ENCODE assay signal across 15 mouse cellular contexts in the genomic region with DNA sequence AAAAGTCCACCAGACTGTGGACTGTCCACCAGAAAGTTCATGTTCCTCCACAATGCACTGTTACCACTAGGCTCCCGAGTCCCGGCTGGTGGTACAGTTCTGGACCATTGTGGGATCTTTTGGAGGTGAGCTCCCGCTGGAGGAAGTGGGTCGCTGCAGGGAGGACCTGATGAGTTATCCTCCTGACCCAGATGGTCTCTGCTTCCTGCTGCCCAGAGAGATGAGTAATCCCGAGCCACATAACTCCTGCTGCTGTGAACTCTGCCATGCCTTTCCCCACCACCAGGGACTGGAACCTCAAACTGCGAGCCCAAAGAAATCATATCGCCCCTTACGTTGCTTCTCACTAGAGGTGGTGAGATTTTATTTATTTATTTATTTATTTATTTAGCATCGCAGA. TPM values are rescaled to one million over a fixed set of nuclear protein-coding genes. Genes with fewer than 3 reads are reported as not detected.
DNase-seq lines count a peak whose midpoint lies in the region; ATAC-seq and TF ChIP-seq lines count a peak whose summit lies in the region.
"Had no signal": no experiment of that assay in that cellular context is flagged by ENCODE, and none has a peak within 500 bp of the region (broad histone marks: within the 10 kb centered on the region; RNA-seq: fewer than 3 reads in every experiment).

No protein-coding gene starts in this region.

- H3K4me1 ChIP-seq in heart, adult 2 months (ENCODE audit: control insufficient read depth, insufficient read depth, low read length): peaks cover 4% of the 10 kb centered on the region; the same call in 1 of the 2 replicates
- peaks cover 8% of the 10 kb centered on the region for H3K4me1 ChIP-seq in lung, embryonic 14.5 days (ENCODE audit: insufficient read depth)

- no peaks in the 10 kb centered on the region for H3K9me3 ChIP-seq in lung, embryonic 14.5 days (ENCODE audit: low read depth, low read length)
- H3K9me3 ChIP-seq: heart, embryonic 10.5 days; lung, embryonic 15.5 days had no signal

- no peak overlapping the region for H3K9ac ChIP-seq in heart, adult 2 months (ENCODE audit: low read depth, low read length)
- H3K9ac ChIP-seq in lung, embryonic 14.5 days: no peak overlapping the region
- H3K9ac ChIP-seq: lung, embryonic 15.5 days had no signal

- no peak for TF ChIP-seq EP300 in heart, adult 2 months (IDR thresholded peaks at IDR 0.05; ENCODE audit: insufficient read depth, low read depth, low read length)

- no peak overlapping the region for H3K27ac ChIP-seq in heart, adult 2 months
- no peak overlapping the region for H3K27ac ChIP-seq in lung, embryonic 14.5 days (ENCODE audit: low read depth)
- H3K27ac ChIP-seq: heart, embryonic 10.5 days; lung, embryonic 15.5 days had no signal

- intact Hi-C loops in heart, adult 2 months (cut with DNase I): loop anchor here (5.0 kb wide), 1 partner anchor 507 kb away; no protein-coding TSS in a partner anchor
- intact Hi-C loops in gastrocnemius, postnatal 36 days (cut with DNase I): loop anchor here (5.0 kb wide), 1 partner anchor 422 kb away; no protein-coding TSS in a partner anchor

- H3K4me2 ChIP-seq in lung, embryonic 14.5 days: no peak overlapping the region
- H3K4me2 ChIP-seq: lung, embryonic 15.5 days had no signal

- WGBS in heart, adult 2 months: 59% methylated on average over 9 of the region's 9 CpGs
- 70% methylated on average over 9 of the region's 9 CpGs for WGBS in lung, embryonic 14.5 days

- no peaks in the 10 kb centered on the region for H3K79me2 ChIP-seq in heart, adult 2 months (replicated peaks; ENCODE audit: control insufficient read depth, insufficient read depth, low read length)

- TF ChIP-seq POLR2A in heart, adult 2 months (IDR thresholded peaks at IDR 0.05; ENCODE audit: insufficient read depth, low read depth, low read length): no peak

- H3K27me3 ChIP-seq in heart, adult 2 months (ENCODE audit: control insufficient read depth, insufficient read depth, low read length): no peaks in the 10 kb centered on the region
- H3K27me3 ChIP-seq in lung, embryonic 14.5 days (ENCODE audit: insufficient read depth, low read length): peaks cover 3% of the 10 kb centered on the region; the same call in 1 of the 2 replicates
- H3K27me3 ChIP-seq: lung, embryonic 15.5 days had no signal

- ATAC-seq in lung, embryonic 14.5 days (ENCODE audit: insufficient read depth): no peak
- ATAC-seq in granulocyte monocyte progenitor cell, adult 5-6 weeks (replicated peaks; ENCODE audit: poor library complexity, severe bottlenecking): 0 out of 2 replicates have a peak, but pooled peaks have one; percentile 11
- ATAC-seq: forebrain, embryonic 14.5 days had no signal

- no peaks in the 10 kb centered on the region for H3K36me3 ChIP-seq in heart, adult 2 months (ENCODE audit: control insufficient read depth, insufficient read depth, low read length)
- no peaks in the 10 kb centered on the region for H3K36me3 ChIP-seq in lung, embryonic 14.5 days (ENCODE audit: insufficient read depth)
- H3K36me3 ChIP-seq: heart, embryonic 10.5 days; lung, embryonic 15.5 days had no signal

- peak; percentile 32 for TF ChIP-seq CTCF in heart, adult 2 months (IDR thresholded peaks at IDR 0.05)
- TF ChIP-seq CTCF in lung, embryonic 14.5 days (IDR thresholded peaks at IDR 0.05; ENCODE audit: low read depth): peak; percentile 42; the same call in 1 of the 2 replicates

- no peak overlapping the region for H3K4me3 ChIP-seq in heart, adult 2 months
- no peak overlapping the region for H3K4me3 ChIP-seq in lung, embryonic 14.5 days (ENCODE audit: low read depth, low read length)
- H3K4me3 ChIP-seq: heart, embryonic 10.5 days; lung, embryonic 15.5 days had no signal

- no peak for DNase-seq in heart, adult 2 months
- DNase-seq in heart, postnatal 4 days: no peak
- no peak for DNase-seq in lung, embryonic 14.5 days
- DNase-seq in lung, postnatal 10 days: no peak
- DNase-seq in MN1 (ENCODE audit: low spot score): peak; percentile 27
- no peak for DNase-seq in neural tube, embryonic 10.5 days (ENCODE audit: extremely low spot score, low spot score)
- no peak for DNase-seq in gastrocnemius, postnatal 36 days
- DNase-seq: adrenal gland, adult 8-10 months; heart, postnatal 36 days; layer of hippocampus, adult 9-11 months; thymus, postnatal 4 days had no signal

RNA-seq across cellular contexts. Expression of gene Nuak1, which starts 4.0 kb away (rescaled TPM):
- total RNA-seq in heart, adult 2 months (2021): 10 to 100 TPM; 27.0 to 29.0 TPM
- polyA plus RNA-seq in heart, adult 2 months (2012; rRNA removed): 15.3 and 32.0 TPM in 2 replicates
- 10 to 100 TPM; 39.5 to 45.8 TPM for total RNA-seq in heart, postnatal 4 days (2021)
- 1.5 and 1.8 TPM in 2 replicates for polyA plus RNA-seq in lung, embryonic 14.5 days (2014; fragmentation: Nextera tagmentation; extraction: Ambion mirVana)
- total RNA-seq in granulocyte monocyte progenitor cell, adult 5-6 weeks (2014; fragmentation: Nextera tagmentation): 0.53 TPM in 1 of 2 replicates, not detected in the other
- total RNA-seq in granulocyte monocyte progenitor cell, adult 5-6 weeks (2017): under 0.01 and 0.13 TPM in 2 replicates
- total RNA-seq in gastrocnemius, postnatal 36 days (2021): 10 to 100 TPM; 13.5 to 18.9 TPM

Comparison
In these comparisons a context has a peak if more than half of its experiments do, and no peak if none do; other contexts are left out.
1. RNA of gene Nuak1, which starts 4.0 kb away (total RNA-seq): 39.5 to 45.8 TPM in heart, postnatal 4 days, 27.0 to 29.0 TPM in heart, adult 2 months and 13.5 to 18.9 TPM in gastrocnemius, postnatal 36 days; under 0.01 to 0.53 TPM in granulocyte monocyte progenitor cell, adult 5-6 weeks; every median in the first group is over 4 times any median in the second.